Mouse (Mus musculus): ENCODE measurements around the gene Rhobtb1. TPM values are rescaled to one million over a fixed set of nuclear protein-coding genes. Genes with fewer than 3 reads are reported as not detected.

Gene Rhobtb1
- total RNA-seq (2012; rRNA removed), result 0.95 and 2.7 TPM in 2 replicates

DNA sequence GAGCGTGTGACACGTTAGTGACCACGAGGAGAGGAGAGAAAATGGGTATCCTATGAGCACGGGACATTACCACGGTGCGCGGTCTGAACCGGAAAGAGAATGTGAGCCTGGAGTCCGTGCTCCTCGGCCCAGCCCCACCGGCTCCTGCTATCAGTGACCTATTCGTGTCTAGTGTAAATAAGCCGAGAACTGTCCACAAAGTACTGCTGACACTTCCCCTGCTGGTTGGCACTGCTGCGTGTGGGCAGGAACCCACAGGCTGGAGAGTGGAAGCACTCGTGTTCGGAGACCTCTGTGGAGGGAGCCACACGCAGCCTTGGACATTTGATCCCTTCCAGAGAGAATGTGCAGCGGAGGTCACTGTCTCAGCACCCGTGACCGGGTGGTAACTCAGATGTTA is at the start of gene Rhobtb1:
Gene Rhobtb1, plus strand, starts transcription at position 390 of the 400 bp plus-strand sequence.
- Histone ChIP-seq H3K27ac (ENCODE audit: insufficient read depth, low read depth, low read length, poor library complexity, severe bottlenecking) (no peak within 1 kb of the TSS), H3K36me3 (ENCODE audit: control insufficient read depth, insufficient read depth, low read length, poor library complexity, severe bottlenecking) (no peaks in the 10 kb centered on the region), H3K9me3 (ENCODE audit: control insufficient read depth, insufficient read depth, low read depth, low read length) (no peaks in the 10 kb centered on the region), H3K9ac (ENCODE audit: insufficient read depth, low read depth, low read length, poor library complexity, severe bottlenecking) (no peak within 1 kb of the TSS), H3K4me3 (ENCODE audit: insufficient read depth in 1 of 2, low read depth in 1 of 2, low read length in 2 of 2, poor library complexity in 1 of 2, severe bottlenecking in 1 of 2) (no peak within 1 kb of the TSS), H3K4me1 (ENCODE audit: control insufficient read depth in 2 of 2, insufficient read depth in 2 of 2, low read length in 2 of 2, poor library complexity in 1 of 2) (no peaks in the 10 kb centered on the region)
- DNase-seq (ENCODE audit: low read depth, low spot score), result no peak
- TF ChIP-seq MAFK (IDR thresholded peaks at IDR 0.05; ENCODE audit: insufficient read depth, low read depth, low read length) (no peak), ZC3H11A (IDR thresholded peaks at IDR 0.05; ENCODE audit: borderline replicate concordance, low read depth, low read length) (no peak)
- in situ Hi-C loops (cut with MboI; ENCODE audit: low sequenced_read_pairs in 2 of 2, unreplicated experiment in 2 of 2), result no loop called here

DNA sequence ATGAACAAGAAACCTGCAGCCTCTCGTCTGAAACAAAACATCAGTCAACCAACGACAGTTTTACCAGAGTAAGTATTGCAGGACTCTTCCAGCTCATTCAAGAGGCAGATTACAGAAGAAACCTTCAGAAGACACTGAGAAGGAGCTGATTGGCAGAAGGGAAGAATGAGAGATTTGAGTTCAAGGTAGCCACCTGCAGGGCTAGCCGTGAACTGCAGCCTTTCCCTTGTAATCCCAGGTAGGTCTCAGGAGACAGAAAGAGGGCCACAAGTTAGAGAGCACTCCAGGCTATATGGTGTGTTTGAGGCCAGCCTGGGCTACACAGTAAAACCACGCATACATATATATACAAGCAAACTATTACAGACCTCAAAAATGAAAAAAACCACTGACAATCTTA is 49.2 kb upstream of the Rhobtb1 start:
- peak; percentile 71 for DNase-seq (ENCODE audit: low read depth, low spot score)

DNA sequence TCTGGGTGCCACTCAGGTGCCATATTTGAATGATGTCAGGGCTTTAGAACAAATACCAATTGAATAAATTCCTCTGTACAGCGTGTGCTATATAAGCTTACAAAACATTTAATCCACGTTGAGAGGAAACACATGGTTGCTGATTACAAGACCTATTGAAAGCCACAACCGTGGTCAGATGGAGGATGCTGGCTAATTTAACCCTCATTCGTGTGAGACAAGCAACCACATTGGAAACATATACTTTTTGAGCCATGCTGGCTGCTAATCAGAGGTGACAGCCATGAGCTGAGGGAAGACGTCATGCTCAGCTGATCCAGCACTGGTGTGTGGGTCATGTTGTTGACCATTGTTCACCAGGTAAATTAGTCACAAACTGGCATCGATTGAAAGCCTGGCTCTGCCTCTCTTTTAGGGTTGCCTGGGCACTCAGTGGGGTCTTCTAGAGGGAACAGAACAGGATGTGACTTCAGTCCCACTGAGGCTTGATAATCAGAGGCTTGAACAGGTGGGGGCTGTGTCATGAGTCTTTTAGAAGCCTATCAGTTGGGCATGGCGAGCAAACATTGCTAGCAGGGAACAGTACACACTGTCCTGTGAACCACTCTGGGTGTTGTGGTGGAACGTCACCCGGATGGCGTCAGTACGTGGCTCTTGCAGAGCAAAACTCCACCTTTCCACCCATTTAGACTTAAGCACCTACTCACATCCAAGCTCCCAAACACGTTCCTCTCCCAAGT is 46.9 kb upstream of the Rhobtb1 start:
- in situ Hi-C loops (cut with MboI; ENCODE audit: low sequenced_read_pairs in 2 of 2, unreplicated experiment in 2 of 2), result no loop called here
- TF ChIP-seq ZNF384 (IDR thresholded peaks at IDR 0.05; ENCODE audit: low read depth, low read length) (no peak), ZC3H11A (IDR thresholded peaks at IDR 0.05; ENCODE audit: borderline replicate concordance, low read depth, low read length) (no peak), MAFK (IDR thresholded peaks at IDR 0.05; ENCODE audit: insufficient read depth, low read depth, low read length) (no peak), CHD2 (IDR thresholded peaks at IDR 0.05; ENCODE audit: low read depth, low read length) (no peak), HCFC1 (IDR thresholded peaks at IDR 0.05; ENCODE audit: borderline replicate concordance, insufficient read depth, low read length) (no peak)
- H3K4me1 ChIP-seq (ENCODE audit: control insufficient read depth in 2 of 2, insufficient read depth in 2 of 2, low read length in 2 of 2, poor library complexity in 1 of 2), result no peaks in the 10 kb centered on the region
- no peak overlapping the region for H3K4me3 ChIP-seq (ENCODE audit: insufficient read depth in 1 of 2, low read depth in 1 of 2, low read length in 2 of 2, poor library complexity in 1 of 2, severe bottlenecking in 1 of 2)
- DNase-seq (ENCODE audit: low read depth, low spot score), result no peak
- no peaks in the 10 kb centered on the region for H3K9me3 ChIP-seq (ENCODE audit: control insufficient read depth, insufficient read depth, low read depth, low read length)
- no peaks in the 10 kb centered on the region for H3K36me3 ChIP-seq (ENCODE audit: control insufficient read depth, insufficient read depth, low read length, poor library complexity, severe bottlenecking)
- H3K27ac ChIP-seq (ENCODE audit: insufficient read depth, low read depth, low read length, poor library complexity, severe bottlenecking), result no peak overlapping the region
- H3K9ac ChIP-seq (ENCODE audit: insufficient read depth, low read depth, low read length, poor library complexity, severe bottlenecking), result no peak overlapping the region

More for the DNA sequence above, 49.2 kb upstream of the Rhobtb1 start:
- no peak overlapping the region for H3K9ac ChIP-seq (ENCODE audit: insufficient read depth, low read depth, low read length, poor library complexity, severe bottlenecking)
- no peak overlapping the region for H3K4me3 ChIP-seq (ENCODE audit: insufficient read depth in 1 of 2, low read depth in 1 of 2, low read length in 2 of 2, poor library complexity in 1 of 2, severe bottlenecking in 1 of 2)
- no peaks in the 10 kb centered on the region for H3K9me3 ChIP-seq (ENCODE audit: control insufficient read depth, insufficient read depth, low read depth, low read length)
- H3K27ac ChIP-seq (ENCODE audit: insufficient read depth, low read depth, low read length, poor library complexity, severe bottlenecking), result no peak overlapping the region
- H3K36me3 ChIP-seq (ENCODE audit: control insufficient read depth, insufficient read depth, low read length, poor library complexity, severe bottlenecking), result no peaks in the 10 kb centered on the region
- in situ Hi-C loops (cut with MboI; ENCODE audit: low sequenced_read_pairs in 2 of 2, unreplicated experiment in 2 of 2), result no loop called here
- no peaks in the 10 kb centered on the region for H3K4me1 ChIP-seq (ENCODE audit: control insufficient read depth in 2 of 2, insufficient read depth in 2 of 2, low read length in 2 of 2, poor library complexity in 1 of 2)
- TF ChIP-seq ZC3H11A (IDR thresholded peaks at IDR 0.05; ENCODE audit: borderline replicate concordance, low read depth, low read length) (peak; percentile 25; the same call in 1 of the 2 replicates), ZNF384 (IDR thresholded peaks at IDR 0.05; ENCODE audit: low read depth, low read length) (no peak)

DNA sequence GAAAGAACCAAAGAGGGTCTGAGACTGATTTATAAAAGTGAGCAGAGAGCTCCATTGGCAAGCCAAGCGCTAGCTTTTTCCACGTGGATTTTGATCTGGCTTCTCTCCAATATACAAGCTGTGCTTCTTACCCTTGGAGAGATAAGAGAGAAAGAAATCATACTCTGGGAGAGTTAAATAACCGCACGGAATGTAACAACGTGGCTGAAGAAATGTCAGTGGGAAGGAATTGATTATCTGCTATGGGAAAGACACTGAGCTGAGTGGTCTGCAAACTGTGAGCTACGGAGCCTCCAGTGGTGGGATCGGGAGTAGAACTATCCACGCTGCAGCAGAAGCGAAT is 46.4 kb upstream of the Rhobtb1 start:
- H3K27ac ChIP-seq (ENCODE audit: insufficient read depth, low read depth, low read length, poor library complexity, severe bottlenecking), result no peak overlapping the region
- no peak overlapping the region for H3K4me3 ChIP-seq (ENCODE audit: insufficient read depth in 1 of 2, low read depth in 1 of 2, low read length in 2 of 2, poor library complexity in 1 of 2, severe bottlenecking in 1 of 2)
- H3K4me1 ChIP-seq (ENCODE audit: control insufficient read depth in 2 of 2, insufficient read depth in 2 of 2, low read length in 2 of 2, poor library complexity in 1 of 2), result no peaks in the 10 kb centered on the region
- no peaks in the 10 kb centered on the region for H3K36me3 ChIP-seq (ENCODE audit: control insufficient read depth, insufficient read depth, low read length, poor library complexity, severe bottlenecking)
- in situ Hi-C loops (cut with MboI; ENCODE audit: low sequenced_read_pairs in 2 of 2, unreplicated experiment in 2 of 2), result no loop called here
- no peak for DNase-seq (ENCODE audit: low read depth, low spot score)
- TF ChIP-seq HCFC1 (IDR thresholded peaks at IDR 0.05; ENCODE audit: borderline replicate concordance, insufficient read depth, low read length) (no peak), ZC3H11A (IDR thresholded peaks at IDR 0.05; ENCODE audit: borderline replicate concordance, low read depth, low read length) (no peak), MAFK (IDR thresholded peaks at IDR 0.05; ENCODE audit: insufficient read depth, low read depth, low read length) (no peak), CHD2 (IDR thresholded peaks at IDR 0.05; ENCODE audit: low read depth, low read length) (no peak), ZNF384 (IDR thresholded peaks at IDR 0.05; ENCODE audit: low read depth, low read length) (no peak)
- no peak overlapping the region for H3K9ac ChIP-seq (ENCODE audit: insufficient read depth, low read depth, low read length, poor library complexity, severe bottlenecking)
- no peaks in the 10 kb centered on the region for H3K9me3 ChIP-seq (ENCODE audit: control insufficient read depth, insufficient read depth, low read depth, low read length)

DNA sequence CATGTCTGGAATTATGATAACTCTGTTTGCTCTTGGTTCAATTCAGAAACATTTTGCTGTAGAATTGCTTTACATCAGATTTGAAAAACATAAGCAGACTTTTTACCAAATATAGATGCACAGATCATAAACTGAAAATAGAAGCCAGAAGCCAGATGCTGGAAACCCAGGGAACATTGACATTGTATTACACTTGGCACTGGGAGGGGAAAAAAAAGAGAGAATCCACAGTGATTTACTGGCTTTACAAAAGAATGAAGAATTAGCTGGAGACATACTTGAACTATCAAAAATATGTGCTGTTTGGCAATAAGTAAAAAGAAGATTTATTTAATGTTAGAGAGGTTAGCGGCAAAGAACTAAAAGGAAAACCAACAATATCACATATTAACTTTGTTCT is 44.4 kb upstream of the Rhobtb1 start:
- Histone ChIP-seq H3K9ac (ENCODE audit: insufficient read depth, low read depth, low read length, poor library complexity, severe bottlenecking) (no peak overlapping the region), H3K4me1 (ENCODE audit: control insufficient read depth in 2 of 2, insufficient read depth in 2 of 2, low read length in 2 of 2, poor library complexity in 1 of 2) (no peaks in the 10 kb centered on the region), H3K9me3 (ENCODE audit: control insufficient read depth, insufficient read depth, low read depth, low read length) (no peaks in the 10 kb centered on the region), H3K4me3 (ENCODE audit: insufficient read depth in 1 of 2, low read depth in 1 of 2, low read length in 2 of 2, poor library complexity in 1 of 2, severe bottlenecking in 1 of 2) (no peak overlapping the region), H3K36me3 (ENCODE audit: control insufficient read depth, insufficient read depth, low read length, poor library complexity, severe bottlenecking) (no peaks in the 10 kb centered on the region), H3K27ac (ENCODE audit: insufficient read depth, low read depth, low read length, poor library complexity, severe bottlenecking) (no peak overlapping the region)
- in situ Hi-C loops (cut with MboI; ENCODE audit: low sequenced_read_pairs in 2 of 2, unreplicated experiment in 2 of 2), result no loop called here
- DNase-seq (ENCODE audit: low read depth, low spot score), result no peak
- TF ChIP-seq HCFC1 (IDR thresholded peaks at IDR 0.05; ENCODE audit: borderline replicate concordance, insufficient read depth, low read length) (no peak), CHD2 (IDR thresholded peaks at IDR 0.05; ENCODE audit: low read depth, low read length) (no peak), ZNF384 (IDR thresholded peaks at IDR 0.05; ENCODE audit: low read depth, low read length) (no peak), MAFK (IDR thresholded peaks at IDR 0.05; ENCODE audit: insufficient read depth, low read depth, low read length) (no peak), ZC3H11A (IDR thresholded peaks at IDR 0.05; ENCODE audit: borderline replicate concordance, low read depth, low read length) (no peak)

All from ES-E14 (cell line).